16 mouse cellular contexts compared by ENCODE assay signal in the genomic region with DNA sequence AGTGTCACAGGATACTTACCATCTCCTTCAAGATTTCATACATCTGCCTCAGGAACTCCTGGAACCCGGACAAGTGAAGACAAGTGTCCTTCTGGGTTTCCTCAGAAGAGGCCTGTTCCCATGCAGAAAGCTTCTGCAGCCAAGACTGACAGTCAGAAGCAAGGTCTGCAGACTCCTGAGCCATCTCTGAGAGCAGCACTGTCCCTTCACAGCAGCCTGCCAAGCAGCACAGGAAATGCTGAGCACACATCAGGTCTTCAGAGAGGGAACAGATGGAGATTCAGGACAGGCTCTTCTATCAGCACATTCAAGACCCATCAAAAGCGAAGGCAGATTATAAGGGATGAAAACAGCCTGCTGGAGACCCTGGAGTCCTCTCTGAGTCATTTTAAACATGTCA.
DNase-seq lines count a peak whose midpoint lies in the region; ATAC-seq lines count a peak whose summit lies in the region.
"Had no signal": no experiment of that assay in that cellular context is flagged by ENCODE, and none has a peak within 500 bp of the region (broad histone marks: within the 10 kb centered on the region; RNA-seq: fewer than 3 reads in every experiment).

No protein-coding gene starts in this region.

- no peak overlapping the region for H3K27ac ChIP-seq in midbrain, embryonic 11.5 days (ENCODE audit: low read depth, low read length)
- no peak overlapping the region for H3K27ac ChIP-seq in midbrain, embryonic 13.5 days
- no peak overlapping the region for H3K27ac ChIP-seq in hindbrain, embryonic 14.5 days
- H3K27ac ChIP-seq: limb, embryonic 13.5 days; liver, embryonic 15.5 days; midbrain, embryonic 10.5 days had no signal

- H3K27me3 ChIP-seq in midbrain, embryonic 11.5 days (ENCODE audit: control insufficient read depth, insufficient read depth, low read length), result no peaks in the 10 kb centered on the region
- H3K27me3 ChIP-seq in midbrain, embryonic 13.5 days, result no peaks in the 10 kb centered on the region
- H3K27me3 ChIP-seq in hindbrain, embryonic 14.5 days (ENCODE audit: control insufficient read depth, insufficient read depth, low read length), result no peaks in the 10 kb centered on the region
- H3K27me3 ChIP-seq: limb, embryonic 13.5 days; liver, embryonic 15.5 days had no signal

- H3K4me3 ChIP-seq in midbrain, embryonic 11.5 days (ENCODE audit: low read depth, low read length), result no peak overlapping the region
- H3K4me3 ChIP-seq in midbrain, embryonic 13.5 days (replicated peaks), result no peak overlapping the region
- no peak overlapping the region for H3K4me3 ChIP-seq in hindbrain, embryonic 14.5 days (replicated peaks; ENCODE audit: low read length)
- H3K4me3 ChIP-seq: limb, embryonic 13.5 days; liver, embryonic 15.5 days; midbrain, embryonic 10.5 days had no signal

- no peak for ATAC-seq in midbrain, embryonic 11.5 days (ENCODE audit: low FRiP score)
- no peak for ATAC-seq in midbrain, embryonic 13.5 days
- ATAC-seq in megakaryocyte, adult 5-6 weeks (ENCODE audit: poor library complexity, severe bottlenecking), result no peak
- no peak for ATAC-seq in hindbrain, embryonic 14.5 days (ENCODE audit: low FRiP score)
- ATAC-seq: hindbrain, embryonic 16.5 days had no signal

- no peak overlapping the region for H3K4me2 ChIP-seq in midbrain, embryonic 11.5 days
- H3K4me2 ChIP-seq in midbrain, embryonic 13.5 days (replicated peaks), result no peak overlapping the region
- no peak overlapping the region for H3K4me2 ChIP-seq in hindbrain, embryonic 14.5 days (replicated peaks)
- H3K4me2 ChIP-seq: limb, embryonic 13.5 days; liver, embryonic 15.5 days had no signal

- no peaks in the 10 kb centered on the region for H3K36me3 ChIP-seq in midbrain, embryonic 11.5 days (ENCODE audit: control insufficient read depth, insufficient read depth, low read length)
- H3K36me3 ChIP-seq in midbrain, embryonic 13.5 days, result peaks cover 2% of the 10 kb centered on the region; the same call in 1 of the 2 replicates
- H3K36me3 ChIP-seq in hindbrain, embryonic 14.5 days (replicated peaks; ENCODE audit: control insufficient read depth, insufficient read depth), result no peaks in the 10 kb centered on the region
- H3K36me3 ChIP-seq: limb, embryonic 13.5 days; liver, embryonic 15.5 days; midbrain, embryonic 10.5 days had no signal

- H3K9ac ChIP-seq in midbrain, embryonic 11.5 days (ENCODE audit: low read length), result no peak overlapping the region
- no peak overlapping the region for H3K9ac ChIP-seq in midbrain, embryonic 13.5 days (replicated peaks)
- H3K9ac ChIP-seq in hindbrain, embryonic 14.5 days, result no peak overlapping the region
- H3K9ac ChIP-seq: limb, embryonic 13.5 days; liver, embryonic 15.5 days had no signal

- no peaks in the 10 kb centered on the region for H3K9me3 ChIP-seq in midbrain, embryonic 11.5 days (ENCODE audit: control insufficient read depth, low read length)
- H3K9me3 ChIP-seq in midbrain, embryonic 13.5 days, result no peaks in the 10 kb centered on the region
- H3K9me3 ChIP-seq in hindbrain, embryonic 14.5 days (ENCODE audit: control insufficient read depth, low read length), result no peaks in the 10 kb centered on the region
- H3K9me3 ChIP-seq: limb, embryonic 13.5 days; liver, embryonic 15.5 days; midbrain, embryonic 10.5 days had no signal

- peak; percentile 19 for DNase-seq in midbrain, embryonic 11.5 days (ENCODE audit: low spot score, missing footprints)
- peak; percentile 34 for DNase-seq in cerebellum, adult 8-10 months
- peak; percentile 22 for DNase-seq in heart, adult 8-10 months (ENCODE audit: low spot score)
- DNase-seq in hindbrain, embryonic 14.5 days (ENCODE audit: low spot score), result no peak
- no peak for DNase-seq in thymus, postnatal 10 days (ENCODE audit: low spot score in 2 of 2)
- DNase-seq: gastrocnemius, postnatal 14 days; kidney, adult 2 months; kidney, postnatal 25 days; layer of hippocampus, adult 9-11 months; thymus, adult 18-20 months had no signal

- 87% methylated on average over 2 of the region's 2 CpGs for WGBS in midbrain, embryonic 11.5 days
- WGBS in midbrain, embryonic 13.5 days, result 92% methylated on average over 2 of the region's 2 CpGs
- WGBS in hindbrain, embryonic 14.5 days, result 77% methylated on average over 2 of the region's 2 CpGs

- no peaks in the 10 kb centered on the region for H3K4me1 ChIP-seq in midbrain, embryonic 11.5 days (ENCODE audit: control insufficient read depth, insufficient read depth, low read length)
- no peaks in the 10 kb centered on the region for H3K4me1 ChIP-seq in midbrain, embryonic 13.5 days (replicated peaks)
- H3K4me1 ChIP-seq in hindbrain, embryonic 14.5 days (replicated peaks; ENCODE audit: control insufficient read depth, insufficient read depth, low read length), result no peaks in the 10 kb centered on the region
- H3K4me1 ChIP-seq: liver, embryonic 15.5 days; midbrain, embryonic 10.5 days had no signal

Comparison
In these comparisons a context has a peak if more than half of its experiments do, and no peak if none do; other contexts are left out.
1. DNase-seq: peak in midbrain, embryonic 11.5 days (single experiment), cerebellum, adult 8-10 months (single experiment) and heart, adult 8-10 months (single experiment); none in hindbrain, embryonic 14.5 days (single experiment) and thymus, postnatal 10 days (0 of 2).